Mouse (Mus musculus) stomach, postnatal 0 days (tissue): ENCODE measurements at regions not wholly inside any gene's neighbourhood (a gene's known extent, or its start where the extent isn't known, plus 50 kb on each side); places are given as distances from the start of the nearest gene placed in this dataset.

ENCODE experiments used
- CTCF ChIP-seq: IDR thresholded peaks from 2 replicates; pipeline ENCODE4 v1.5.1; 2016; ENCODE audit warnings: antibody characterized with exemption, low read depth, mild to moderate bottlenecking, moderate library complexity
- EP300 ChIP-seq: optimal IDR thresholded peaks from 2 replicates; pipeline ENCODE3; 2016; ENCODE audit warnings: antibody characterized with exemption

DNA sequence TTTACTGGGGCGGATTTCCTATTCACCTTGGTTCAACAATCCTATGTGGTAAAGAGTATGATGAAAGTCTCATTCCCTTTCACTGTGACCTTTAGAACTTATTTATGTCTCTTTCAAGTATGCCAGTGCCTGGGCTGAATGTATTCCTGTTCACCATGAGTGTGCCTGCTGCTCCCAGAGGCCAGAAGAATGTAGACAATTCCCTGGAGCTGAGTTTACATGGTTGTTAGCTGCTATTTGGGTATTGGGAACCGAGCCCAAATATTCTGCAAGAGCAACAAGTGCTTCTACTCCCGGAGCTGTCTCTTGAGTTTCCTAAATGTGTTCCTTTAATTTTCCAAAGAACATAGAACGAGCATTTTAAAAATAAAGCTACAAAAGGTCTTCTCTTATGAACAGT is 71.7 kb upstream of the Chodl start:
- no peak for TF ChIP-seq CTCF
- TF ChIP-seq EP300, result no peak
